Mouse (Mus musculus) megakaryocyte, embryonic 14.5 days (primary cell): ENCODE measurements at regions not wholly inside any gene's neighbourhood (a gene's known extent, or its start where the extent isn't known, plus 50 kb on each side); places are given as distances from the start of the nearest gene placed in this dataset.

ENCODE experiments used
- H3K27me3 ChIP-seq: replicated peaks from 2 replicates; pipeline ENCODE3; 2012; ENCODE audit warnings: inconsistent platforms
- H3K36me3 ChIP-seq: replicated peaks from 2 replicates; pipeline ENCODE3; 2012; ENCODE audit warnings: low read length, inconsistent platforms, mixed read lengths
- H3K4me1 ChIP-seq: 2 replicates; pipeline ENCODE4 v1.6.1; 2012; ENCODE audit warnings: inconsistent platforms
- H3K4me3 ChIP-seq: replicated peaks from 2 replicates; pipeline ENCODE3; 2012; ENCODE audit warnings: moderate library complexity, mild to moderate bottlenecking, inconsistent platforms
- H3K9me3 ChIP-seq: 2 replicates; pipeline ENCODE4 v1.6.1; 2012; ENCODE audit warnings: inconsistent platforms
- FLI1 ChIP-seq: IDR thresholded peaks from 2 replicates; pipeline ENCODE4 v1.6.1; 2012; ENCODE audit warnings: low read length, inconsistent platforms, mixed read lengths
- GATA1 ChIP-seq: IDR thresholded peaks from 3 replicates; pipeline ENCODE4 v1.6.1; 2012; ENCODE audit warnings: mixed read lengths, low read length, inconsistent platforms, borderline replicate concordance

DNA sequence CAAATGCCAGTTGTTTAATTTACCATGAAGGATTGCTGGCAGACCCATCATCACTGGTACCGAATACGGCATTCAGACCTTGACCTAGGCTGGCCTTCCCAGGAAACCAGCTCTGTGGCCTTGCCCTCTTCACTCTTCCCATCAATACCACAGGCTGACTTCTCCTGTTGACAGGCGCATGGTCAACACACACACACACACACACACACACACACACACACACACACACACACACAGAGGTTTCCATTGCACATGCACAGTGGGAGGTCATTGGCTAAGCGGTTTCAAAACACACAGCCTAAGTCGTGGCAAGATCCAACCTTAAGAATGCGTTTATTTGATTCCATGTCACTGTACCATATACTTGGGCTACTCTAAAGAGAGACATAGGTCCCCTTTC is 298.7 kb upstream of the Klf3 start:
- Histone ChIP-seq H3K4me3 (no peak overlapping the region), H3K36me3 (peaks cover 2% of the 10 kb centered on the region), H3K27me3 (peaks cover 5% of the 10 kb centered on the region), H3K4me1 (peaks cover 40% of the 10 kb centered on the region), H3K9me3 (no peaks in the 10 kb centered on the region)
- TF ChIP-seq GATA1: no peak

DNA sequence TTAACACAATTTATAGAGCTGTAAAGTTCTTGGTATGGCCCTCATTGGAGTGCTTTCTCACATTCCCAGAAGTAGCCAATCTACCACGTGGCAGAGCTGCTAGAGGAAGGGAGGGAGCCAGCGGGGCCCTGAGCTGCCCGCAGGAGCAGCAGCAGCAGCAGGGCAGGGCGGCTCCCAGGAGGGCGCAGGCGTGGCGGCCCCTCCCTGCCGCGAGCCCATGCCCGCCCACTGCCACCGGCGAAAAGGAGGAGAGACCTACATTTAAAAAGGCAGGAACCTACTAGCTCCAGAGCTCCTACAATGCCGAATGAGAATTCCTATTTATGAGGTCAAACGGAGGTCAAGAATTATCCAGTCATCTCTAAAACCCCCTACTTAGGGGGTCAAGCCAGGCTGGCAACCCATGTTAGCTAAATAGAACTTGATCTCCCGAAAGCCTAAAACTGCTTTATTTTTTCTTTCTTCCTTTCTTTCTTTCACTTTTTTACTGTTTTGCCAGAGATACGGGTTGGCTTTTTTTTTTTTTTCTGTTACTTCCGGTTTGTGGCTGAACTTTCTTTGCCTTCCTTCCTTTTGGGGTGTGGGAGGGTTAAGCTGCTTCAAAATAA is 297.9 kb upstream of the Klf3 start:
- Histone ChIP-seq H3K9me3 (no peaks in the 10 kb centered on the region), H3K36me3 (peaks cover 2% of the 10 kb centered on the region), H3K4me1 (peaks cover 40% of the 10 kb centered on the region), H3K4me3 (peak overlapping the region; percentile 89), H3K27me3 (peaks cover 5% of the 10 kb centered on the region)
- TF ChIP-seq GATA1 (no peak), FLI1 (no peak)

DNA sequence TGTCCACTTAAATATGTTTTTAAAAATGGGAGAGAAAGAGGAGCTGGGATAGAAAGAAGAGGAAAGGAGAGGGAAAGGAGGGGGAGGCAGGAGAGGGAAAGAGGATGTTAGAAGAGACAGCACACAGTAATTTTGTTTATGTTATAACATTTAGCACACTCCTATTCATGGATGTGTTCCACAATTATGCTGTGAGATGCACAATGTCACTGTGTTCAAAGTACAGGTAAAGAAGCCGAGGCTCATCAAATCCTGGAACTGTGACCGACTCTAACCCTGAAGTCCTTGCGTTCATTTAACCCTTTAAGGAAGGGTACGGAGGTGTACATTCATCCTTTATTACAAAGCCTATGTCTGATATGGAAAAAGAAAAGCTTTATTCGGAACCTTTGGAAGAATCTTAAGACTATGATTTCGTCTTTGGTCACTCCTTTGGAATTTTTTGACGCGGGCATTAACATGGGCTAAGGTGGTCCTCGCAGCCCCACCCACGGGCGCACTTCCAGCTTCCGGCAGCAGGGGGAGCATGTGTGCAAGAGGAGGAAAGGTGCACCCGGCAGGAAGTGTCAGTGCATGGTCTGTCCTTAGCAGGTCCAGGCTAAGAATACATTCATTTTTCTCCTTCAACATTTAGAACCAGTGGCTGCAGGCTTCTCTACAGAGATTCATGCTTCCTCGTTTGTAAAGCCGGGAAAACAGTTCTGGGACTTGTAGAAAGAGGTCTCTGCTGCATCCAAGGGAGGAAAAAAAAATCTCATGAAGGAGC is 297.2 kb upstream of the Klf3 start:
- no peak for TF ChIP-seq GATA1
- no peak for TF ChIP-seq FLI1
- Histone ChIP-seq H3K9me3 (no peaks in the 10 kb centered on the region), H3K4me3 (peak overlapping the region; percentile 89), H3K4me1 (peaks cover 40% of the 10 kb centered on the region), H3K36me3 (peaks cover 2% of the 10 kb centered on the region), H3K27me3 (no peaks in the 10 kb centered on the region)

DNA sequence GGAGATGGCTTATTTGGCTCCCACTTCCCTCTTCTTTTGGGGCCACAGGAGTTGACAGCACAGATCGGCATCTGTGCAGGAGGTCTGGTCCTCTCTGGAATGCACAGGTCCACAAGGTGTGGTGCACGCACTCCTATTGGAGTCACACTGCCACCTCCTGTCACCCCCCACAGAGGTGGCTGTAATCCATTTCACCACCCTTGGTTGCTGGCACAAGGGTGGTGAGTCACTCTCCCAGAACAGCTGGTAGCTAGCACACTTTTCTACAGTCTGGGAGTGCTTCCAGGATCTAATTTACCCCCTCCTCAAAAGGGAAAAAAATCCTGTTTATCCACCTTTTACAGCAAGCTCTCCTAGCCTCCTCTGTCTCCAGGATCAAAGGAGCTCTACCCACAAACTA is 294.6 kb upstream of the Klf3 start:
- Histone ChIP-seq H3K4me1 (peaks cover 43% of the 10 kb centered on the region), H3K4me3 (no peak overlapping the region), H3K27me3 (peaks cover 3% of the 10 kb centered on the region), H3K9me3 (no peaks in the 10 kb centered on the region), H3K36me3 (peaks cover 2% of the 10 kb centered on the region)
- no peak for TF ChIP-seq FLI1
- TF ChIP-seq GATA1: no peak

DNA sequence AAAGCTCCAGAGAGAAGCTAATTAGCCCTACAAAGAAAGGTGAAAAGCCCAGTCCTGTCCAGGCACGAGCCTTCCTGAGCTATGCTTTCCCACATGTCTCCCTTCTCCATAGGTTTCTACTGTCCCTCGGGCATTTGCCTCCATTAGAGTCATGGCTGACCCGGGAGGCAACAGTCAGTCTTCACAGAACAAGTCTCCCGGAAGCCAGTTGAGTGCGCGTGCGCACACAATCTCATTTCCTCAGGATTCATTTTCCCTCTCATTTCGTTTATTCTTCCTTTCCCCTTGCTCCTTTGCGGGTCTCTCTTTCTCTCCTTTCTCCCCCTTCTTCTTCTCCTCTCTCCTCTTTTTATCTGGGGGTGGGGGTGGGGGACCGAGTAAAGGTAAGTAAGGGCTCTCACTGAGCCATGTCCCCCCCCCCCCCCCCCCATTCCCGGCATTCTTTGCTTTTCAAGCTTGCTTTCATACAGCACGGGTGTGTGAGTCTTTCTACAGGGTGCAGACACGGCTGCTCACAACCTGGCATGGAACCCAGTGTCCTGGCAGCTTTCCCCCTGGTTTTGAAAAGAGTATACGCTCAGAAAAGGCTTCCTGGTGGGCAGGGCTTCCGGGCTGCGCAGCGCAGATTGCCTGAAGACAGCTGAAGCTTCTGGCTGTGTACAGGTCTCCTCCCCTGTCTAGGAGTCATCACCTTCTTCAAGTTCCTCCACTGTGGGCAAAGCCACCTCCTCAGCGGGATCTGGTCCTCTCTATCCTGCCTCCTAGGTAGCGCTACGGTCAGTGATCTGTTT is 289.8 kb upstream of the Klf3 start:
- Histone ChIP-seq H3K9me3 (no peaks in the 10 kb centered on the region), H3K4me3 (no peak overlapping the region), H3K27me3 (peaks cover 10% of the 10 kb centered on the region), H3K4me1 (peaks cover 21% of the 10 kb centered on the region), H3K36me3 (no peaks in the 10 kb centered on the region)
- TF ChIP-seq FLI1 (no peak), GATA1 (no peak)

DNA sequence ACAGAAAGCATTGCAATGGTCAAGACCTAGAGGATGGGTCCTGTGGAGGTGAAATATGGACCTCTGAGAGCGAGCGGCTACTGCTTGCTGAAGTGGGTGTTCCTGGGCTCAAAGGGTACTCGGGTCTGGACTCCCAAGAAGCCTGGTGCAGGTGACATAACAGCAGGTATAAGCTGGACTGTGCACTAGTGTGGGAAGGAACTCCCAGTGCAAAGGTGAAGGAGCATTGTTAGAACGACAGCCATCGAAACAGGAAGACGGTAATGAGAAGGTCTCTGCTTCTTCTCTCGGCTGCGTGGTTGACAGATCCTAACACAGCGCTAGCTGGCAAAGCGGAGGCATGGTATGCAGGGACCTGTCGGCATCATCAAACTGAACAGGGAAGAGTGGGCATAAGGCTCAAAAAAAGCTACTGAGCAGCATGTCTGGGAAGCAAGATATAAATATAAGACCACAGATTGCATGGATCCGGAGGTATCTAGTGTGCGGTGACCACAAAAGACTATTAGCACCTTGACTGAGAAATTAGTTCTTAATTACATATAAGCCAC is 287.0 kb upstream of the Klf3 start:
- H3K9me3 ChIP-seq: no peaks in the 10 kb centered on the region
- no peak for TF ChIP-seq GATA1
- no peak for TF ChIP-seq FLI1
- H3K27me3 ChIP-seq: peaks cover 10% of the 10 kb centered on the region
- no peak overlapping the region for H3K4me3 ChIP-seq
- no peaks in the 10 kb centered on the region for H3K36me3 ChIP-seq
- H3K4me1 ChIP-seq: peaks cover 12% of the 10 kb centered on the region

DNA sequence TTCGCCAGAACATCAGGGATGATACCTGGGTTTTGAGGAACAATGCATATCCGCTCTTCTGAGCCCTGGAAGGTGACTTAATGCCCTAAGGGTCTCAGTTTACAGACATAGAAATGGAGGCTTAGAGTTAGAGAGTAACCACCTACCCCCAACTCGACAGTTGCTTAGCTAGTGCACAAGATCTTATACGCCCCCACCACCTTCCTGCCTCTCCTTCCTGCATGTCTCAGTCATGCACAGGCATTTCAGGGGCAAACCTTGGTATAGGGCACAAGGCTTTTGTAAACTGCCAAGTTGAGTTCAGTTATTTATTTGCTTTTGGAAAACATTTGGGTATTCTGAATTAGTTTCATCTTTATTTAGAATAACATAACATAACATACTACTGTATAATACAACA is 285.9 kb upstream of the Klf3 start:
- TF ChIP-seq GATA1 (no peak), FLI1 (no peak)
- H3K4me1 ChIP-seq: peaks cover 16% of the 10 kb centered on the region
- H3K36me3 ChIP-seq: no peaks in the 10 kb centered on the region
- no peaks in the 10 kb centered on the region for H3K9me3 ChIP-seq
- H3K4me3 ChIP-seq: no peak overlapping the region
- H3K27me3 ChIP-seq: peaks cover 10% of the 10 kb centered on the region

DNA sequence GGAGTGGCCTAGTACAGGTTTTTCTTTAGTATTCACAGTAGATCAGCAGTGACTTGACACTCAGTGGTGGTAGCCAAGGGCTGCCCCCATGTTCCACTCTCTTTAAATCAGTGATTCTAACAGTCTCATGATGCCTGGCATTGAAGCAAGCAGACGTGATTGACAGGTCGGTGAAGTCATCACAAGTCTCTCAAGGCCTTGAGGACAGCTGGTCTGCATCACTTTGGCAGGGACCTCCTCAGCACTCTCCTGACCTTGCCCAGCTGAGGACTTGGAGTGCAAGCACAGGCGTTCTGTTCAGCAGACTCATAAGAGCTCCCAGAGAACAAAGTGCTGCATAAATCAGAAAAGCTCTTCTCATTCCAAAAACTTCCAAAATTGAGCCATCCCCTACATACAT is 285.4 kb upstream of the Klf3 start:
- TF ChIP-seq GATA1: no peak
- TF ChIP-seq FLI1: no peak
- Histone ChIP-seq H3K4me1 (peaks cover 17% of the 10 kb centered on the region), H3K27me3 (peaks cover 7% of the 10 kb centered on the region), H3K4me3 (no peak overlapping the region), H3K9me3 (no peaks in the 10 kb centered on the region), H3K36me3 (no peaks in the 10 kb centered on the region)

DNA sequence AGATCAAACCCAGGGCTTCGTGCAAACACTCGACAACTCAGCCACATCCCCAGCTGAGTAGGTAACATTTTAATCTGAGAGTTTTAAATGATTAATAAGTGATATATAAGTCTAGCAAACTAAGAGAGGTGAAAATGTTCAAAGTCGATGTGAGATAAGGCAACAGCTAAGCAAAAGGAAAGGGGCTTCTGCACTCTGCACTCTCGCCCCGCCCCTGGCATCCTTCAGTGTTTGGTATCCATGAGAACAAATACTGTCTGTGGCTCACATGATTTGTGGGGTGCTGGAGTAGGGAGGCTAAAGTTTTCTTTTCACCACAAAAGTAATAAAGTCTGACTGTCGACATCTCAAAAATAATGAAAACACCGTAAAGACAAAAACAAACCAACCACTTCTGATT is 284.2 kb upstream of the Klf3 start:
- peaks cover 3% of the 10 kb centered on the region for H3K9me3 ChIP-seq
- H3K36me3 ChIP-seq: no peaks in the 10 kb centered on the region
- H3K4me3 ChIP-seq: no peak overlapping the region
- peaks cover 17% of the 10 kb centered on the region for H3K4me1 ChIP-seq
- TF ChIP-seq GATA1 (no peak), FLI1 (no peak)
- H3K27me3 ChIP-seq: peaks cover 7% of the 10 kb centered on the region
